Mouse (Mus musculus): ENCODE measurements around the gene B830017H08Rik. TPM values are rescaled to one million over a fixed set of nuclear protein-coding genes. Genes with fewer than 3 reads are reported as not detected.

Gene B830017H08Rik
- polyA plus RNA-seq, 1 experiment from 2014 or later, result 3.8 TPM

GRCm38 (mm10) chr16:17806581-17807191, 26.2 kb upstream of the B830017H08Rik start:
- peak; percentile 40 for ATAC-seq
- peak overlapping the region; percentile 93 for H3K9ac ChIP-seq (ENCODE audit: low read depth, low read length)
- no peaks in the 10 kb centered on the region for H3K36me3 ChIP-seq (ENCODE audit: control insufficient read depth, insufficient read depth, low read length)
- no peaks in the 10 kb centered on the region for H3K9me3 ChIP-seq (replicated peaks; ENCODE audit: control insufficient read depth, low read length, poor library complexity, severe bottlenecking)
- peak overlapping the region; percentile 96 for H3K4me2 ChIP-seq (ENCODE audit: low read length)
- peak overlapping the region; percentile 73 for H3K4me3 ChIP-seq (ENCODE audit: low read depth, low read length)
- H3K27ac ChIP-seq (ENCODE audit: low read length), result peak overlapping the region; percentile 93
- 2% methylated on average over 50 of the region's 50 CpGs for WGBS
- peaks cover 41% of the 10 kb centered on the region for H3K4me1 ChIP-seq (ENCODE audit: control insufficient read depth, insufficient read depth, low read length)
- H3K27me3 ChIP-seq (ENCODE audit: control insufficient read depth, insufficient read depth, low read depth, low read length), result peaks cover 39% of the 10 kb centered on the region

- Histone ChIP-seq H3K4me1 (ENCODE audit: control insufficient read depth, insufficient read depth, low read length) (peaks cover 39% of the 10 kb centered on the region), H3K36me3 (ENCODE audit: control insufficient read depth, insufficient read depth, low read length) (no peaks in the 10 kb centered on the region), H3K27me3 (ENCODE audit: control insufficient read depth, insufficient read depth, low read depth, low read length) (peaks cover 31% of the 10 kb centered on the region), H3K9ac (ENCODE audit: low read depth, low read length) (peak overlapping the region; percentile 93), H3K27ac (ENCODE audit: low read length) (peak overlapping the region; percentile 93), H3K4me2 (ENCODE audit: low read length) (peak overlapping the region; percentile 96), H3K9me3 (replicated peaks; ENCODE audit: control insufficient read depth, low read length, poor library complexity, severe bottlenecking) (no peaks in the 10 kb centered on the region), H3K4me3 (ENCODE audit: low read depth, low read length) (peak overlapping the region; percentile 73)
- WGBS, result 2% methylated on average over 68 of the region's 73 CpGs
- peak; percentile 90 for ATAC-seq
Observed at GRCm38 (mm10) chr16:17807192-17808009, 25.5 kb upstream of the B830017H08Rik start.

GRCm38 (mm10) chr16:17809125-17809524, 23.8 kb upstream of the B830017H08Rik start:
- H3K9ac ChIP-seq (ENCODE audit: low read depth, low read length), result 0 out of 2 replicates have a peak overlapping the region, but pooled peaks have one; percentile 20
- no peak overlapping the region for H3K4me2 ChIP-seq (ENCODE audit: low read length)
- no peak for ATAC-seq
- H3K9me3 ChIP-seq (replicated peaks; ENCODE audit: control insufficient read depth, low read length, poor library complexity, severe bottlenecking), result no peaks in the 10 kb centered on the region
- 91% methylated on average over 4 of the region's 4 CpGs for WGBS
- no peak overlapping the region for H3K27ac ChIP-seq (ENCODE audit: low read length)
- no peaks in the 10 kb centered on the region for H3K36me3 ChIP-seq (ENCODE audit: control insufficient read depth, insufficient read depth, low read length)
- H3K27me3 ChIP-seq (ENCODE audit: control insufficient read depth, insufficient read depth, low read depth, low read length), result peaks cover 24% of the 10 kb centered on the region
- H3K4me1 ChIP-seq (ENCODE audit: control insufficient read depth, insufficient read depth, low read length), result peaks cover 24% of the 10 kb centered on the region
- H3K4me3 ChIP-seq (ENCODE audit: low read depth, low read length), result no peak overlapping the region

GRCm38 (mm10) chr16:17809711-17810110, 23.2 kb upstream of the B830017H08Rik start:
- peak overlapping the region; percentile 23; the same call in 1 of the 2 replicates for H3K27ac ChIP-seq (ENCODE audit: low read length)
- WGBS, result 17% methylated on average over 7 of the region's 7 CpGs
- H3K9ac ChIP-seq (ENCODE audit: low read depth, low read length), result 0 out of 2 replicates have a peak overlapping the region, but pooled peaks have one; percentile 20
- no peaks in the 10 kb centered on the region for H3K36me3 ChIP-seq (ENCODE audit: control insufficient read depth, insufficient read depth, low read length)
- no peak overlapping the region for H3K4me3 ChIP-seq (ENCODE audit: low read depth, low read length)
- peaks cover 19% of the 10 kb centered on the region for H3K4me1 ChIP-seq (ENCODE audit: control insufficient read depth, insufficient read depth, low read length)
- H3K27me3 ChIP-seq (ENCODE audit: control insufficient read depth, insufficient read depth, low read depth, low read length), result peaks cover 24% of the 10 kb centered on the region
- peak overlapping the region; percentile 12; the same call in 1 of the 2 replicates for H3K4me2 ChIP-seq (ENCODE audit: low read length)
- no peak for ATAC-seq
- H3K9me3 ChIP-seq (replicated peaks; ENCODE audit: control insufficient read depth, low read length, poor library complexity, severe bottlenecking), result no peaks in the 10 kb centered on the region

- Histone ChIP-seq H3K27me3 (ENCODE audit: control insufficient read depth, insufficient read depth, low read depth, low read length) (peaks cover 12% of the 10 kb centered on the region), H3K4me1 (ENCODE audit: control insufficient read depth, insufficient read depth, low read length) (peaks cover 27% of the 10 kb centered on the region), H3K9me3 (replicated peaks; ENCODE audit: control insufficient read depth, low read length, poor library complexity, severe bottlenecking) (no peaks in the 10 kb centered on the region), H3K4me2 (ENCODE audit: low read length) (no peak overlapping the region), H3K27ac (ENCODE audit: low read length) (no peak overlapping the region), H3K36me3 (ENCODE audit: control insufficient read depth, insufficient read depth, low read length) (no peaks in the 10 kb centered on the region), H3K4me3 (ENCODE audit: low read depth, low read length) (no peak overlapping the region), H3K9ac (ENCODE audit: low read depth, low read length) (no peak overlapping the region)
- WGBS, result 8% methylated on average over 5 of the region's 5 CpGs
- no peak for ATAC-seq
Observed at GRCm38 (mm10) chr16:17812120-17812519, 20.8 kb upstream of the B830017H08Rik start.

GRCm38 (mm10) chr16:17813173-17813572, 19.7 kb upstream of the B830017H08Rik start:
- Histone ChIP-seq H3K27ac (ENCODE audit: low read length) (no peak overlapping the region), H3K36me3 (ENCODE audit: control insufficient read depth, insufficient read depth, low read length) (no peaks in the 10 kb centered on the region), H3K4me2 (ENCODE audit: low read length) (no peak overlapping the region), H3K4me3 (ENCODE audit: low read depth, low read length) (no peak overlapping the region), H3K9ac (ENCODE audit: low read depth, low read length) (no peak overlapping the region), H3K4me1 (ENCODE audit: control insufficient read depth, insufficient read depth, low read length) (peaks cover 22% of the 10 kb centered on the region), H3K9me3 (replicated peaks; ENCODE audit: control insufficient read depth, low read length, poor library complexity, severe bottlenecking) (no peaks in the 10 kb centered on the region), H3K27me3 (ENCODE audit: control insufficient read depth, insufficient read depth, low read depth, low read length) (peaks cover 12% of the 10 kb centered on the region)
- 56% methylated on average over 4 of the region's 4 CpGs for WGBS
- no peak for ATAC-seq

GRCm38 (mm10) chr16:17815411-17816402, 17.2 kb upstream of the B830017H08Rik start:
- Histone ChIP-seq H3K4me2 (ENCODE audit: low read length) (peak overlapping the region; percentile 85), H3K9me3 (replicated peaks; ENCODE audit: control insufficient read depth, low read length, poor library complexity, severe bottlenecking) (no peaks in the 10 kb centered on the region), H3K27me3 (ENCODE audit: control insufficient read depth, insufficient read depth, low read depth, low read length) (peaks cover 12% of the 10 kb centered on the region), H3K9ac (ENCODE audit: low read depth, low read length) (peak overlapping the region; percentile 74), H3K4me3 (ENCODE audit: low read depth, low read length) (peak overlapping the region; percentile 60), H3K27ac (ENCODE audit: low read length) (peak overlapping the region; percentile 81), H3K36me3 (ENCODE audit: control insufficient read depth, insufficient read depth, low read length) (no peaks in the 10 kb centered on the region), H3K4me1 (ENCODE audit: control insufficient read depth, insufficient read depth, low read length) (peaks cover 14% of the 10 kb centered on the region)
- 2% methylated on average over 62 of the region's 63 CpGs for WGBS
- ATAC-seq, result peak; percentile 90

GRCm38 (mm10) chr16:17816528-17816927, 16.4 kb upstream of the B830017H08Rik start:
- Histone ChIP-seq H3K36me3 (ENCODE audit: control insufficient read depth, insufficient read depth, low read length) (no peaks in the 10 kb centered on the region), H3K9ac (ENCODE audit: low read depth, low read length) (peak overlapping the region; percentile 74), H3K4me1 (ENCODE audit: control insufficient read depth, insufficient read depth, low read length) (peaks cover 14% of the 10 kb centered on the region), H3K27me3 (ENCODE audit: control insufficient read depth, insufficient read depth, low read depth, low read length) (peaks cover 9% of the 10 kb centered on the region), H3K4me3 (ENCODE audit: low read depth, low read length) (no peak overlapping the region), H3K27ac (ENCODE audit: low read length) (no peak overlapping the region), H3K9me3 (replicated peaks; ENCODE audit: control insufficient read depth, low read length, poor library complexity, severe bottlenecking) (no peaks in the 10 kb centered on the region), H3K4me2 (ENCODE audit: low read length) (peak overlapping the region; percentile 85)
- no peak for ATAC-seq
- WGBS, result 81% methylated on average over 8 of the region's 8 CpGs

Data from midbrain, embryonic 16.5 days (tissue).